22 mouse cellular contexts compared by ENCODE assay signal in the genomic region with DNA sequence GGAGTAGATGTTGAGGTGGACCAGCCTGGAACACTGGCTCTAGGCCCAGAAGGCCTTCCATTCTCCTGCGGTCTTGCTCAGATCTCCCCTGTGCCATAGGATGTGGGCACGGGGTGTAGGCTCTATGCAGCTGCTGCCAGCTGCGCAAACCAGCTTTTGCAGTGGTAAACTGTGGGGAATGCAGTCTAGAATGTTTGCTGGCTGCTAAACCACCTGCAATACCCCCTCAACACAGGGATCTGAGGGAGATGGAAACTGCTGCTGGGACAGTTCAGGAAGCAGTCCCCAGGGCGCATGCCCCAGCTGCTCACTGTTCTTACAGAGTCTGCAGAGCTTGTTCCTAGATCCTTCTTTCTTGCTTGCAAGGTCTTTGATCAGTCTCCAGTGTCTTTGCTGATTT.
"Had no signal": no experiment of that assay in that cellular context is flagged by ENCODE, and none has a peak within 500 bp of the region (broad histone marks: within the 10 kb centered on the region; RNA-seq: fewer than 3 reads in every experiment).

No protein-coding gene starts in this region.

- H3K4me1 ChIP-seq: kidney, embryonic 15.5 days; limb, embryonic 12.5 days; limb, embryonic 15.5 days; liver, embryonic 15.5 days; neural tube, embryonic 12.5 days; neural tube, embryonic 15.5 days; stomach, embryonic 15.5 days had no signal

- DNase-seq: kidney, adult 11 months; kidney, adult 8-10 months; kidney, postnatal 10 days; kidney, postnatal 36 days; left cerebral cortex, postnatal 4 days; lung, adult 18-20 months; lung, postnatal 10 days; lung, postnatal 36 days; midbrain, embryonic 14.5 days; right cerebral cortex, postnatal 25 days; spleen, adult 18-20 months had no signal

- H3K27ac ChIP-seq: kidney, embryonic 15.5 days; limb, embryonic 12.5 days; limb, embryonic 15.5 days; liver, embryonic 15.5 days; lung, embryonic 15.5 days; neural tube, embryonic 12.5 days; neural tube, embryonic 15.5 days; stomach, embryonic 15.5 days had no signal

- H3K4me3 ChIP-seq: kidney, embryonic 15.5 days; limb, embryonic 12.5 days; limb, embryonic 15.5 days; liver, embryonic 15.5 days; lung, embryonic 15.5 days; neural tube, embryonic 12.5 days; neural tube, embryonic 15.5 days; stomach, embryonic 15.5 days had no signal

- H3K27me3 ChIP-seq: kidney, embryonic 15.5 days; limb, embryonic 12.5 days; limb, embryonic 15.5 days; liver, embryonic 15.5 days; lung, embryonic 15.5 days; megakaryocyte, embryonic 14.5 days; neural tube, embryonic 12.5 days; neural tube, embryonic 15.5 days; stomach, embryonic 15.5 days had no signal

- H3K4me2 ChIP-seq: kidney, embryonic 15.5 days; limb, embryonic 12.5 days; limb, embryonic 15.5 days; liver, embryonic 11.5 days; liver, embryonic 15.5 days; lung, embryonic 15.5 days; midbrain, embryonic 11.5 days; neural tube, embryonic 12.5 days; neural tube, embryonic 15.5 days; stomach, embryonic 15.5 days had no signal

- H3K9ac ChIP-seq: kidney, embryonic 15.5 days; limb, embryonic 12.5 days; limb, embryonic 15.5 days; liver, embryonic 15.5 days; lung, embryonic 15.5 days; neural tube, embryonic 12.5 days; neural tube, embryonic 15.5 days; stomach, embryonic 15.5 days had no signal

- H3K9me3 ChIP-seq: kidney, embryonic 15.5 days; limb, embryonic 12.5 days; limb, embryonic 15.5 days; liver, embryonic 15.5 days; lung, embryonic 15.5 days; megakaryocyte, embryonic 14.5 days; neural tube, embryonic 12.5 days; neural tube, embryonic 15.5 days; stomach, embryonic 15.5 days had no signal
